Mouse (Mus musculus): ENCODE results near the gene Rps25.
"Not testable (repeated sequence)": the region's sequence is repeated elsewhere in the genome, so short reads cannot be mapped to it uniquely, and the experiment has no call there.

Rps25 gene

GRCm38 (mm10) chr9:44406906-44407751 lies at the start of gene Rps25, which contains the start of gene Trappc4:
Rps25 (plus strand) TSS chr9:44407139.
Trappc4 (minus strand) TSS chr9:44407600.
- peak; percentile 90 for DNase-seq (ENCODE audit: low spot score)

- no peak for DNase-seq (ENCODE audit: low spot score)
These were observed 49.7 kb upstream of the Rps25 start for GRCm38 (mm10) chr9:44357207-44357606.

GRCm38 (mm10) chr9:44361190-44361917 lies 45.6 kb upstream of the Rps25 start, which contains the start of gene Vps11:
Vps11 (minus strand) TSS chr9:44361670.
- DNase-seq (ENCODE audit: low spot score): peak; percentile 90

GRCm38 (mm10) chr9:44361931-44362330 lies 45.0 kb upstream of the Rps25 start:
- DNase-seq (ENCODE audit: low spot score): not testable (repeated sequence)

- DNase-seq (ENCODE audit: low spot score): no peak
These were observed 42.5 kb upstream of the Rps25 start for GRCm38 (mm10) chr9:44364480-44364879.

GRCm38 (mm10) chr9:44373386-44373785 lies 33.6 kb upstream of the Rps25 start:
- DNase-seq (ENCODE audit: low spot score): no peak

GRCm38 (mm10) chr9:44376141-44376540 lies 30.8 kb upstream of the Rps25 start:
- no peak for DNase-seq (ENCODE audit: low spot score)

- not testable (repeated sequence) for DNase-seq (ENCODE audit: low spot score)
These were observed 29.6 kb upstream of the Rps25 start for GRCm38 (mm10) chr9:44377335-44377734.

- no peak for DNase-seq (ENCODE audit: low spot score)
These were observed 28.7 kb upstream of the Rps25 start for GRCm38 (mm10) chr9:44378153-44378730.

- peak; percentile 100 for DNase-seq (ENCODE audit: low spot score)
These were observed 27.7 kb upstream of the Rps25 start, which contains the start of gene Hyou1 for GRCm38 (mm10) chr9:44379054-44379834. Hyou1 (plus strand) TSS chr9:44379490.

- DNase-seq (ENCODE audit: low spot score): no peak
These were observed 27.1 kb upstream of the Rps25 start for GRCm38 (mm10) chr9:44379862-44380261.

- no peak for DNase-seq (ENCODE audit: low spot score)
These were observed 22.3 kb upstream of the Rps25 start for GRCm38 (mm10) chr9:44384596-44384995.

GRCm38 (mm10) chr9:44387221-44387620 lies 19.7 kb upstream of the Rps25 start:
- DNase-seq (ENCODE audit: low spot score): no peak

- DNase-seq (ENCODE audit: low spot score): no peak
These were observed 17.7 kb upstream of the Rps25 start for GRCm38 (mm10) chr9:44389273-44389672.

- DNase-seq (ENCODE audit: low spot score): peak; percentile 63
These were observed 15.5 kb upstream of the Rps25 start for GRCm38 (mm10) chr9:44391466-44391865.

- peak; percentile 82 for DNase-seq (ENCODE audit: low spot score)
These were observed 10.1 kb upstream of the Rps25 start, which contains the start of gene Slc37a4 for GRCm38 (mm10) chr9:44396684-44397411. Slc37a4 (plus strand) TSS chr9:44396852.

GRCm38 (mm10) chr9:44398087-44398486 lies 8.9 kb upstream of the Rps25 start:
- no peak for DNase-seq (ENCODE audit: low spot score)

GRCm38 (mm10) chr9:44398551-44398950 lies 8.4 kb upstream of the Rps25 start:
- DNase-seq (ENCODE audit: low spot score): no peak

- no peak for DNase-seq (ENCODE audit: low spot score)
These were observed 7.7 kb upstream of the Rps25 start for GRCm38 (mm10) chr9:44399114-44399794.

GRCm38 (mm10) chr9:44399795-44400114 lies 7.2 kb upstream of the Rps25 start:
- DNase-seq (ENCODE audit: low spot score): no peak
